Mouse (Mus musculus) C2C12 (cell line): Measurements from ENCODE around the gene Syt2.

Source experiments
- CEBPB ChIP-seq: IDR thresholded peaks from one replicate; pipeline ENCODE4 v1.6.1; 2011; ENCODE audit warnings: low read depth, mild to moderate bottlenecking, control low read depth, moderate library complexity
- CTCF ChIP-seq: IDR thresholded peaks from one replicate; pipeline ENCODE4 v1.5.1; 2011; ENCODE audit not compliant: control insufficient read depth, insufficient read depth, insufficient read length
- FOSL1 ChIP-seq: IDR thresholded peaks from one replicate; pipeline ENCODE4 v1.8.0; 2011; ENCODE audit warnings: mild to moderate bottlenecking, low read length; ENCODE audit not compliant: poor library complexity, insufficient read depth, severe bottlenecking
- MAX ChIP-seq: IDR thresholded peaks from one replicate; pipeline ENCODE4 v1.6.1; 2011; ENCODE audit warnings: mild to moderate bottlenecking, control low read depth
- MYOG ChIP-seq: IDR thresholded peaks from one replicate; pipeline ENCODE4 v1.6.1; 2011; ENCODE audit not compliant: control insufficient read depth, insufficient read length; ENCODE audit errors: extremely low read depth
- USF1 ChIP-seq: IDR thresholded peaks from one replicate; pipeline ENCODE4 v1.6.1; 2011; ENCODE audit warnings: low read depth, mild to moderate bottlenecking, control low read depth, moderate library complexity

- TF ChIP-seq CTCF (no peak), MAX (no peak), MYOG (no peak), USF1 (no peak), CEBPB (no peak), FOSL1 (no peak)
Measured at GRCm38 (mm10) chr1:134804373-134804772, 157.9 kb downstream of the Syt2 start.
